Mouse (Mus musculus): ENCODE data around the gene Ptch1. TPM values are rescaled to one million over a fixed set of nuclear protein-coding genes. Genes with fewer than 3 reads are reported as not detected.

Ptch1 gene
- total and polyA plus RNA-seq, 3 experiments: 7.5 to 79.0 (median 23.4) TPM

DNA sequence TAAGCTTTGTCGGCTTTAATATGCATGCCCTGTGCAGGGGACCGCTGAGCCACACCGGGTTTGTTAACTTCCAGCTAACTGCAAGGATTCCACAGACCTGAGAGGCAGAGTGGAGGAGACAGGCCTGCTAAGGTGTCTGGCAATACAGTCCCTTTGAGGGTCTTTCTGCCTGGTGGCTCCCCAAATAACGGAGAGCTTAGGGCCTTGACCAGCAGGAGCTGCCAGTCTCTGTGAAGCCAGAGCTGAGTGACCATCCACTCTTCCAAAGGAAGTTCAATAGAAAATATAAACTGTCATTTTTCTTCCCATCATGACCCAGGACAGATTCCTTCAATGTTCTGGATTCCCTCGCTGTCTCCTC, 4.0 kb downstream of the Ptch1 start:
- Histone ChIP-seq H3K9me3 (replicated peaks; ENCODE audit: insufficient read depth, low read length) (no peaks in the 10 kb centered on the region), H3K27ac (ENCODE audit: control insufficient read depth, low read depth, low read length) (no peak overlapping the region), H3K4me3 (ENCODE audit: control insufficient read depth in 1 of 2, insufficient read depth in 1 of 2, low read depth in 2 of 2, low read length in 2 of 2) (peak overlapping the region; percentile 63 to 69), H3K36me3 (ENCODE audit: control insufficient read depth in 1 of 2, insufficient read depth in 2 of 2, low read length in 2 of 2) (peaks cover 0 to 5% of the 10 kb centered on the region in 2 experiments; a peak in 1 of 4 replicates), H3K9ac (ENCODE audit: control insufficient read depth, low read depth, low read length, poor library complexity, severe bottlenecking) (peak overlapping the region; percentile 70), H3K27me3 (ENCODE audit: control insufficient read depth in 1 of 2, insufficient read depth in 2 of 2, low read length in 2 of 2) (no peaks in the 10 kb centered on the region; a peak in 1 of 4 replicates), H3K4me1 (ENCODE audit: control insufficient read depth in 1 of 2, insufficient read depth in 2 of 2, low read length in 2 of 2) (peaks cover 0 to 6% of the 10 kb centered on the region in 2 experiments), H3K79me2 (ENCODE audit: control insufficient read depth, insufficient read depth, low read length, poor library complexity) (peaks cover 16% of the 10 kb centered on the region)
- TF ChIP-seq NELFE (IDR thresholded peaks at IDR 0.05; ENCODE audit: low read depth, low read length) (no peak), USF2 (IDR thresholded peaks at IDR 0.05; ENCODE audit: borderline replicate concordance in 1 of 2, insufficient read depth in 1 of 2, low read depth in 1 of 2, low read length in 2 of 2) (no peak), ELF1 (IDR thresholded peaks at IDR 0.05; ENCODE audit: low read depth, low read length) (no peak), MYB (IDR thresholded peaks at IDR 0.05; ENCODE audit: low read depth, low read length) (no peak), KAT2A (conservative IDR thresholded peaks at IDR 0.05; ENCODE audit: low read depth, low read length) (no peak), ZMIZ1 (IDR thresholded peaks at IDR 0.05; ENCODE audit: low read depth, low read length) (no peak), SMC3 (IDR thresholded peaks at IDR 0.05; ENCODE audit: low read depth, low read length) (no peak), POLR2AphosphoS5 (IDR thresholded peaks at IDR 0.05; ENCODE audit: borderline replicate concordance, low read depth, low read length) (no peak), TBP (IDR thresholded peaks at IDR 0.05; ENCODE audit: low read depth, low read length) (no peak), JUND (IDR thresholded peaks at IDR 0.05; ENCODE audit: low read depth, low read length) (no peak), MXI1 (IDR thresholded peaks at IDR 0.05; ENCODE audit: low read depth, low read length) (no peak), SIN3A (IDR thresholded peaks at IDR 0.05; ENCODE audit: low read length) (no peak), ETS1 (IDR thresholded peaks at IDR 0.05; ENCODE audit: low read depth, low read length) (no peak), MAFK (IDR thresholded peaks at IDR 0.05; ENCODE audit: borderline replicate concordance, low read depth, low read length) (no peak), TCF12 (IDR thresholded peaks at IDR 0.05; ENCODE audit: low read depth, low read length) (no peak), RCOR1 (IDR thresholded peaks at IDR 0.05; ENCODE audit: low read depth, low read length) (no peak), RAD21 (IDR thresholded peaks at IDR 0.05; ENCODE audit: low read depth, low read length) (no peak), CTCF (IDR thresholded peaks at IDR 0.05 in 2 of 3, conservative IDR thresholded peaks at IDR 0.05 in 1 of 3; ENCODE audit: control insufficient read depth in 1 of 3, insufficient read depth in 1 of 3, low read depth in 2 of 3, low read length in 3 of 3, poor library complexity in 1 of 3, severe bottlenecking in 1 of 3) (no peak), BHLHE40 (IDR thresholded peaks at IDR 0.05; ENCODE audit: borderline replicate concordance, low read depth, low read length) (no peak)
- DNase-seq (ENCODE audit: low read depth, low spot score): no peak

DNA sequence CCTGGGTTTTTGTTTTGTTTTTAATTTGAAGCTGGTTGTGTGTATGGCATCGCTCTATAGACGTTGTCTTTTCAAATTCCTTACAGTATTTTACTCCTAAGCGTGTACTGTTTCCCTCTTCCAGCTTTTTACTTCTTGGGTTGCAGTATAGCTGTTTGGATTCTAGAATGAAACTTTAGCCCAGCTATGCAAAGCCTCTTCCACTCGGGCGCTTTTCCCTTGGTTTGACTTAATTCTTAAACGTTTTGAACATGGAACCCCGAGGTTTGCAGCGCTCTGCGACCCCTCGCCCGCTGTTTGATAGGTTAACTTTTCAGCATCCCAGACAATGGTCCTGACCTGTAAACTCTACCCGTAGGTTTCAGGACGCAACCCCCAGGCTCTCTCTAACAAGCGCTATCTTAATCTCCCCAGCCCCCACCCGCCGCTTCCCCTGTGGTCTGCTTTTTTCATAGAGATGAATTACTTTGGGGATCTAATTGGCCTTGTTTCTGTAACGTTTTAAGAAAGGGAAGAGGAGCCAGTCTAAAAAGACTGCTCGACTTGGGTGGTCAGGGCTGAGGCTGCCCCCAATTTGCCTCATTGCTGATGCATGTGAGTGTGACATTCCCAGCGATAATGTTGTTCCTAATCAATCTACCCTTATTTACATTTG, 4.5 kb downstream of the Ptch1 start:
- no peaks in the 10 kb centered on the region for H3K27me3 ChIP-seq (ENCODE audit: control insufficient read depth in 1 of 2, insufficient read depth in 2 of 2, low read length in 2 of 2)
- H3K79me2 ChIP-seq (ENCODE audit: control insufficient read depth, insufficient read depth, low read length, poor library complexity): peaks cover 21% of the 10 kb centered on the region
- H3K4me3 ChIP-seq (ENCODE audit: control insufficient read depth in 1 of 2, insufficient read depth in 1 of 2, low read depth in 2 of 2, low read length in 2 of 2): peak overlapping the region; percentile 63 to 69
- no peak for TF ChIP-seq ZC3H11A (IDR thresholded peaks at IDR 0.05; ENCODE audit: low read depth, low read length)
- peak; percentile 61; the same call in 1 of the 2 replicates for TF ChIP-seq ZNF384 (IDR thresholded peaks at IDR 0.05; ENCODE audit: low read depth, low read length)
- no peak for TF ChIP-seq KAT2A (conservative IDR thresholded peaks at IDR 0.05; ENCODE audit: low read depth, low read length)
- TF ChIP-seq CHD1 (IDR thresholded peaks at IDR 0.05; ENCODE audit: low read depth, low read length): no peak
- TF ChIP-seq BHLHE40 (IDR thresholded peaks at IDR 0.05; ENCODE audit: borderline replicate concordance, low read depth, low read length): 0 out of 2 replicates have a peak, but pooled peaks have one; percentile 10
- TF ChIP-seq ZMIZ1 (IDR thresholded peaks at IDR 0.05; ENCODE audit: low read depth, low read length): no peak
- TF ChIP-seq EP300 (IDR thresholded peaks at IDR 0.05; ENCODE audit: low read depth in 1 of 2, low read length in 2 of 2): no peak
- no peak for TF ChIP-seq HCFC1 (IDR thresholded peaks at IDR 0.05; ENCODE audit: low read depth, low read length)
- peak overlapping the region; percentile 70 for H3K9ac ChIP-seq (ENCODE audit: control insufficient read depth, low read depth, low read length, poor library complexity, severe bottlenecking)
- DNase-seq (ENCODE audit: low read depth, low spot score): peak; percentile 59
- no peaks in the 10 kb centered on the region for H3K9me3 ChIP-seq (replicated peaks; ENCODE audit: insufficient read depth, low read length)
- H3K4me1 ChIP-seq (ENCODE audit: control insufficient read depth in 1 of 2, insufficient read depth in 2 of 2, low read length in 2 of 2): peaks cover 0 to 6% of the 10 kb centered on the region in 2 experiments
- H3K36me3 ChIP-seq (ENCODE audit: control insufficient read depth in 1 of 2, insufficient read depth in 2 of 2, low read length in 2 of 2): peaks cover 0 to 5% of the 10 kb centered on the region in 2 experiments; a peak in 1 of 4 replicates
- peak overlapping the region; percentile 68 for H3K27ac ChIP-seq (ENCODE audit: control insufficient read depth, low read depth, low read length)
